Mouse (Mus musculus): ENCODE measurements around the gene Bloc1s5.

GRCm38 (mm10) chr13:38638694-38639093 is 3.8 kb upstream of the Bloc1s5 start:
- TF ChIP-seq CTCF (IDR thresholded peaks at IDR 0.05; ENCODE audit: low read depth) (no peak), EP300 (optimal IDR thresholded peaks at IDR 0.05) (no peak)

Measured in stomach, postnatal 0 days (tissue).